Mouse (Mus musculus) adrenal gland, postnatal 36 days (tissue): ENCODE measurements around the gene Cdhr4. TPM values are rescaled to one million over a fixed set of nuclear protein-coding genes. Genes with fewer than 3 reads are reported as not detected.
A peak's percentile ranks its signal among the peaks of the same experiment; 100 is the strongest.

Source experiments
- DNase-seq, 2 experiments: peaks; one replicate each; pipeline ENCODE4 v3.0.0; 2021; ENCODE audit warnings: mixed read lengths in 1 of 2
- total RNA-seq, 2 experiments: library from RNA; stranded (reverse); gene quantifications; 2 replicates each; pipeline ENCODE4 v1.2.3; 2021

The Cdhr4 gene
- total RNA-seq, 2 experiments from 2014 or later, result 0.26 to 2.1 TPM

DNA sequence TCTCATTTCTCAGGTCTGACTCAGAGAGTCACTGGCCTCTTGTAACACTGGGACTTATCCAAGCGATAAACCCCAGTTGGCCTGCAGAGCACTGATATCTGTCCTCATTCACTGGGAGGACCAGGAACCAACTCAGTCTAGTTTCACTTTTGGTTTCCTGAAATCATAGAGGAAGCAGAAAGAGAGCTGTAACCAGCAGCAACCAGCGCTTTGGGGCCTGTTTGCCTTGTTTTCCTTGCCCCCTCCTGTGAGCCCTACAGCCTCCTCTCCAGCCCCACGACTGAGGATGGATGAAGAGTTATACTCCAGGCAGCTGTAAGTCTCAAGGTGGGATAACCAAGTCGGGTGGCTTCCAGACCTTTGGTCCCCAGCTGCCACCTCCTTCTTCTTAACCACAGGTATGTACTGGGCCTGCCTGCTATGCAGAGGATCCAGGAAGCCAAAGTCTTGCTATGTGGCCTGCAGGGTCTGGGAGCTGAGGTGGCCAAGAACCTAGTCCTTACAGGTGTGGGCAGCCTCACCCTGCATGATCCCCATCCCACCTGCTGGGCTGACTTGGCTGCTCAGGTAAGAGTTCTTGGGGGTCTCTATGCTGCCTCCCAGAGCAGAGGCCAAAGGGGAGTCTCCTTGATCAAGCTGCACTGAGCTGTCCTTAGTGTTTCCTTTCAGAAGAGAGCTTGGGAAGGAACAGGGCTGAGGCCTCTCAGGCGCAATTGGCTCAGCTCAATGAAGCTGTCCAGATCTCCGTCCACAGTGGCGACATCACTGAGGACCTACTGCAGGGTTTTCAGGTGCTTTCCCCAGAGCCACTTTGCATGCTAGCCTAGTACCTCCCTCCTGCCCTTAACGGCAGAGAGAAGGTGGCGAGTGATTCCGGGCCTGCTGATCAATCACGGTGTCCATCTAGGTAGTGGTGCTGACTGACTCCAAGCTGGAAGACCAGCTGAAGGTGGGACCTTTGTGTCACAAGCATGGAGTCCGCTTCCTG lies 16.6 kb upstream of the Cdhr4 start, which contains the start of gene Uba7:
Uba7 (plus strand) TSS at position 107 of the 988 bp plus-strand sequence.
- DNase-seq, result peak in 1 of 2 experiments; percentile 35

DNA sequence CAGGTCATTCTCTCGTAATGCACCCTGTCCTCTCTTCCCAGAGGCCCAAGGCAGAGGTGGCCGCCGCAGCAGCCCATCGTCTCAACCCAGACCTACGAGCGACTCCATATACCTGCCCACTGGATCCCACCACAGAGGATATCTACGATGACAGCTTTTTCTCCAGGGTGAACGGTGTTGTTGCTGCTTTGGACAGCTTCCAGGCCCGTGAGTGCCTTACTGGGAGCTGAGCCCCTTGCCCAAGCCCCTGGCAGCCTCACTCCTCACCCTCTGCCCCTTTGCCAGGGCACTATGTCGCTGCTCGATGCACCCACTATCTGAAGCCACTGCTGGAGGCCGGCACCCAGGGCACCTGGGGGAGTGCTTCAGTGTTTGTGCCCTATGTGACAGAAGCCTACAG lies 13.5 kb upstream of the Cdhr4 start:
- no peak for DNase-seq

DNA sequence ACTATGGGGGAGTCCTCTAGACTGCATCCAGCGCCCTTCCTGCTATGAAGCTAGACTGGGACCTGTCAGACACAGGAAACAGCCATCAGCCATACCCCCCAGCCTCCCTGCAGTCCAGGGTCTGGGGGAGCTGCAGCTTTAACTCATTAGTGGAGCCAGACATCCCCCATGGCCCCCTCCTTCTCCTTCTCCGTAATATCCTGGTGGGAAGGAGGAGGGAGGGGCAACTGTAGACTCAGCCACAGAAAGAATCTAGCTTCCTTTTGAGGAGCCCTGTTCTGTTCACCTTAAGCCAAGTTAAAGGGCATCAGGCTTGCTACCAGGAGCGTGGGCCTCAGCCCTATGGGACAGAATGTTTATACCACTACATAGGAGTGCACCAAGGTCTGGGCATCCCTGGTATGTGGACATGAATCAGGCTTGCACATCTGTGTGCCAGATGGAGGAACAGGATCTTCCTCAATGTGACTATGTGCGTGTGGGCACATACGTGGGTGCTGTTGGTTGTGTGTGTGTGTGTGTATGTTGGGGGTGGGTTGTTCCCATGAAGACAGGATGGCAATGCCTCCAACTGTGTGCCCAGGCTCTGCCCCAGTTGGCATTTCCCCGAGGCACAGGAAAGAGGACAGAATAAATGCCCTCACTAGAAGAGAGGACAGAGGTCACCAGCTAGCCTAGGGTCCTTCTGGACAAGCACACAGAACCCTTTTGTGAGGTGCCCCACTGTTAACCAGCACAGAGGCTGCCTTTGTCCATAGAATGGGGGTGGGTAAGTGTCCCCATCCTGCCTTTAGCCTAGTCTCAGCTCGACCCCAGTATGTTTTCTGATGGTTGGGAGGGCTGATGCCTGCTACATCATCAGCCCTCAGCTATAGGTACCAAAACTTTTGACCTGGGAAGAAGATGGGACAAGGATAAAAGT lies 10.4 kb upstream of the Cdhr4 start:
- no peak for DNase-seq

DNA sequence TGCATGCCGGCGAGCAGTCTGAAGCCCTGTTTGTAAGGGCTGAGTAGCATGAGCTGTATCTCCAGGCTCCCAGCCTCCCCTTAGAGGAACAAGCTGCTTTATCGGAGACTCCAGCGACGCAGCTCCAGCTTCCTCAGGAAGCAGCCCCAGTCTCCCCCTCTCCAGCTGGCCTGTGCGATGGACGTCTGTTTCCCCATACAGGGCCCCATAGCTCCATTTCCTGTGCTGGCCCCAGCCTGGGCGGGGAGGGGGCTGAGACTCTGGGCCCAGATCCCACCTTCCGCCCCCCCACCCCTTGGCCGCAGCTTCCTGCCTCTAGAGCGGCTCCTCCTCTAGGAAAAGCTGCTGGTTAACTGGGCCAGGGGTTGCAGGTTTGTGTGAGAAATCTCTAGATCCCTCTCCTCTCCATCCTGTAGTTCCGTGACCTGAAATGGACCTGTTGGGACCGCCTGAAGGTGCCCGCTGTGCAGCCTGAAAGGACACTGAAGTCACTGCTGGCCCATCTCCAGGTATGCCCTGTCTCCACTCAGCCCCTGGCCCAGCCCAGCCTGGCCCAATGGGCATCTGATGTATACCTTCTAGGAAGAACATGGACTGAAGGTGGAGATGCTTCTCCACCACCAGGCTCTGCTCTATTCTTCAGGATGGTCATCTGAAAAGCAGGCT lies 9.5 kb upstream of the Cdhr4 start, which contains the start of gene Gm20661:
Gm20661 (plus strand) TSS at position 378 of the 666 bp plus-strand sequence.
- DNase-seq, result peak; percentile 61 to 74

DNA sequence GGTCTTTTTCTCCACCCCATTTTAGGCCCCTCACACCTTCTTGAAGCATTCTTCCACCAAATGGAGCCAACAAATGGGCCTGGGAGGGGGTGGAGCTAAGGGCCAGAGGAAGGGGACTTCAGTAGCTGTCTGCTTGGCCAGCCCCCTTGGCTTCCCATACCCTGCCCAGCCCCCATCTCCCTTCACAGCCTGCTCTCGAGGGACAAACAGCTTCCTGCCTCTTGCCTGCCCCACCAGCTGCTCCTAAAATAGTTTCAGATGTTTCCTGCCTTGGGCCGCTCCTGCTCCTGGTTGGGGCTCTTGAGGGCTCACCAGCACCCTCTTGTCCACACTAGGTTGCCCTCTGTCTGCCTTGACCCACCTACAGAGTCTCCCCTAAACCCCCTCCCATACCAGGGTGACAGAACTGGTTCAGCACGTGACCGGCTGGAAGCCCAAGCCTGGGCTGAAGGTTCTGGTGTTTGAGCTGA lies 8.8 kb upstream of the Cdhr4 start:
- DNase-seq, result peak; percentile 68 to 85

- no peak for DNase-seq
Observed at GRCm38 (mm10) chr9:107984052-107984753, 8.1 kb upstream of the Cdhr4 start.

DNA sequence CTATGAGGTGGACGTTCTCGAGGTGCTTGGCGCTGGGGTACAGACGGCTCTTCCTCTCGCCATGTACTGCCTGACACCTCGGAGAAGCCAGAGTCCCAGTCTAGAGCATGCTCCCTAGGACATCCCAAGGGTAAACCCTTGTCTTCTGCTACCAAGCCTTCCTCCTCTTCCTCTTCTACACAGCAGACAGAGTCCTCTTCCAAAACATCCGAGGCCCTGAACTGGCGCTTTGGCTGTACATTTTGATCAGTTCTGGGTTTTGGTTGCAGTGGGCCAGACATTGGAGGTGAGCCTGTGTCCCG lies 7.6 kb upstream of the Cdhr4 start:
- DNase-seq, result no peak

GRCm38 (mm10) chr9:107985131-107986119 lies 6.9 kb upstream of the Cdhr4 start, which contains the start of gene Inka1:
Gene Inka1 (minus strand): TSS chr9:107985879.
- DNase-seq, result peak; percentile 92 to 97

DNA sequence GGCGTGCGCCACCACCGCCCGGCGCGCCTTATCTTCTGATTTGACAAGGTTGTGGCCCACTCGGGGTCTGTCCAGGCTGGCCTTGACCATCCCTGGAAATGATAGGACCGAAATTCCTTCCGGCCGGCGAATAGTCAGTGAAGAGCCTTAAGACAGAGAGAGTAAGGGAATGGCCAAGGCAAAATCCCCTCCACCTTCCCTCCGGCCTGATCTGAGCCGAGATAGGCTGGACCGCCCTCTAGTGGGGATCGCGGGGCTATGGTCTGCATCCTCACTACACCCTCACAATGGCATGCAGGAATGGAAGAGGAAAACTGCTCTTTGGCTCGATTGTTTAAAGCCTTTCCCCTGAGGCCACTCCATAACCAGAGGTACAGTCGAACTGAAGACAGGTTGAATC lies 5.9 kb upstream of the Cdhr4 start:
- peak; percentile 87 to 92 for DNase-seq

DNA sequence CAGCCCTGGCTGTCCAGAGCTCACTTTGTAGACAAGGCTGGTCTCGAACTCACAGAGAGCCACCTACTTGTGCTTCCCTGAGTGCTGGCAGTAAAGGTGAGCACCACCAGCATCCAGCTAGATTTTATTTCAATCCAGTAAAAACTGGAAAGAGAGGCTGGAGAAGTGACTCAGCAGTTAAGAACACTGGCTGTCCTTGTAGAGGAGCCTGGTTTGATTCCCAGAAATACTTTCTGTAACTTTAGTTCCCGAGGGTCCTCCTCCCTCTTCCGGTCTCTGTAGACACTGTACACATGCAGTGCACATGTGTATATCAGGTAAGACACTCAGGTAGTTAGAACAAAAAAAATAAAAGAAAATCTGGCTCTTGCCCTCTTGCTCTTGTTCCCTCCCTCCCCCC lies 4.3 kb upstream of the Cdhr4 start:
- DNase-seq, result no peak

GRCm38 (mm10) chr9:107993013-107993412 lies 716 bp downstream of the Cdhr4 start:
- DNase-seq, result no peak

- no peak for DNase-seq
Observed at GRCm38 (mm10) chr9:107994464-107994863, 2.2 kb downstream of the Cdhr4 start.

DNA sequence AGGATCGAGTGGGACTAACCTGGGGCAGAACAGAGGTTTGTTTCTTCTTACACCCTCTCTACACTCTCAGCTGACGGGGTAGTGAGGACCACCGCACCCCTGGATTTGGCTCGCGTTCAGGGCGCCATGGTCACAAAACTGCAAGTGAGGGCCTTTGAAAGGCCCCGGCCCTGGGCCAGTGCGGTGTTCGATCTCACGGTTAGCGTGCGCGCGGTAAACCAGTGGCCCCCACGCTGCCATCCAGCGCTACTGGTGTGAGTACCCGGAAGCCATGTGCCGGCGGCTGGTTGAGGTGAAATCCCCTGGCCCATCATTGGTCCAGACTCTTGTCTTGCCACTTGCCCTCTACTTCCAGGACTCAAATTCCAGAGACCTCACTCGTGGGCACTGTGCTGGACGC lies 3.2 kb downstream of the Cdhr4 start:
- DNase-seq, result no peak

- no peak for DNase-seq
Observed at GRCm38 (mm10) chr9:107996049-107996448, 3.8 kb downstream of the Cdhr4 start, which contains the start of gene Gm20662. Gene Gm20662 (plus strand): TSS chr9:107996349.

- peak; percentile 100 for DNase-seq
Observed at GRCm38 (mm10) chr9:108001922-108002770, 9.8 kb downstream of the Cdhr4 start, which contains the start of gene Ip6k1. Gene Ip6k1 (plus strand): TSS chr9:108002501.

GRCm38 (mm10) chr9:108002778-108003530 lies 10.7 kb downstream of the Cdhr4 start:
- DNase-seq, result no peak

DNA sequence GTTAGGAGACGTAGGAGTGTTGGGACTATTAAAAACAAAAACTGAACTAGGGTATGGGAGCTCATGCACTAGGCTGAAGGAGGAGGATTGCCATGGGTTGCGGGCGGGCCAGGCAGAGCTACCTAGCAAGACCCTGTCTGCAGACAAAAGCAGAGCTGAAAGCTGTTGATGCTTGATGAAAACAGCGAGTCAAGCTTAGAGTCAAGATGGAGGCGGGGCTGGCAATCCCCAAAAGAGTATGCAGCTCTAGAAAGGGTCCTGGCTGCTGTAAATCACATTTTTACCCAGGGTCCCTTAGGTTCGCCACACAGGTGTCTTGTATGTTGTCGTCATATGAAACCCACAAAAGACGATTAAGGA lies 11.2 kb downstream of the Cdhr4 start:
- DNase-seq, result peak in 1 of 2 experiments; percentile 20

DNA sequence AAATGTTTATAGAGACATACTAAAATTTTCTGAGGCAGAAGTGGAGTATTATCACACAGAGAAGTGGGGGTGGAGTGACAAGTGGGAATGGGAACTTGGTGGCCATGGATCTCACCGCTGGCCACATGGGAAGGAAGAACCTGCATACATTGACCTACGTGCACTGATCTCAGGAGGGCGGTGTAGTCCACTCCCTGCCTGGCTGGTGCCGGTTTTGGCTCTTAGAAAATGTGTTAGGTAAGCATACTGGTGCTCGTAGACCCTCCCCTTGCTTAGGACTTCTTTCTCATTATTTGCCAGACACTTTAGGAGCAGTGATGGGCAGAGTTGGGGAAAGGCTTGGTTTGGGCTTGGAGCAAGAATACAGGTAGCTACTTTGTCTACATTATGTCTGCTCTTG lies 15.7 kb downstream of the Cdhr4 start:
- DNase-seq, result no peak
